Mouse (Mus musculus): ENCODE results near the gene Alkbh1. TPM values are rescaled to one million over a fixed set of nuclear protein-coding genes. Genes with fewer than 3 reads are reported as not detected.
"Not testable (repeated sequence)": the region's sequence is repeated elsewhere in the genome, so short reads cannot be mapped to it uniquely, and the experiment has no call there.

Gene Alkbh1
- 34.5 and 39.2 TPM in 2 replicates for polyA plus RNA-seq (2016; fragmentation: Nextera tagmentation; extraction: Ambion mirVana)

DNA sequence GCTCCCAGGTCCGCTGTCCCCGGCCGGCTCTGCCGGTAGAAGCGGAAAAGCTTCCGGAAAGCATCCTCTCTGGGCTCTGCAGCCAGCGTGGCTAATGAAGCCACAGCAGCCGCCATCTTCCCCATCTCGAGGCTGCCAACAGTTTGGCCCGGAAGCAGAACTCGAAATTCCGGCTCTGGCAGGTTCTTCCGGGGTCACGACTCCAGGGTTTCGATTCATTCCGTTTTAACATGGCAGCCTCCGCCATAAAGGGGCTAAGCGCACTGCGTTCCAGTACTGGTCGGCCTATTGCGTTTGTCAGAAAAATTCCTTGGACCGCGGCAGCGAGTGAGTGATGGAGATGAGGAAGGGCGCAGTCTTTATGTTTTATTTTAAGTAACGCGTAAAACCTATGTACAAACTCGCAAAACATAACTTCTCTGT, at the start of gene Alkbh1, which contains the start of gene Slirp:
Gene Alkbh1 (minus strand): TSS at position 318 of the 423 bp plus-strand sequence.
Gene Slirp (plus strand): TSS at position 197 of the 423 bp plus-strand sequence.
- Histone ChIP-seq H3K4me2 (peak within 1 kb of the TSS; percentile 76), H3K9me3 (replicated peaks) (no peaks in the 10 kb centered on the region), H3K4me3 (peak within 1 kb of the TSS; percentile 95), H3K36me3 (peaks cover 62% of the 10 kb centered on the region), H3K27me3 (replicated peaks) (no peaks in the 10 kb centered on the region), H3K4me1 (peaks cover 25% of the 10 kb centered on the region), H3K9ac (peak within 1 kb of the TSS; percentile 94), H3K27ac (peak within 1 kb of the TSS; percentile 82)
- under 1% methylated on average over 28 of the region's 28 CpGs for WGBS (ENCODE audit: insufficient replicate concordance)
- peak; percentile 86 for ATAC-seq

DNA sequence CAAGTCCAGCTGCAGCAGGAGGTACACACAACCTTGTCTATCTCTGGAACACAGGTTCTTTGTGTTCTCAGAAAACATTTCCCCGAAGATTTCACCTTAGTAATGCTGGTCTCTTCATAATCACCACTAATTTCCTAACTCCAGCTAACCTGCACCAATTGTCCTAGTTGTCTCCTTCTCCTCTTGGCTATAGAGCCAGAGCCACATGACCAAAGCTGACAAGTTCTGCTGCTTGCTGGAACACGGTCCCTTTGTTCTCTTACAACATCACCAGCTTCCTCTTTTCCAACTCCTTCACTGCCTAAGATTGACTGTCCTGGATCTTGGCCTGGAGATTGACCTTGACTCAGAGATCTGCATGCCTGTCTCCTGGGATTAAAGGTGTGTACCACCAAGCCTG, 44.9 kb upstream of the Alkbh1 start:
- not testable (repeated sequence) for H3K4me3 ChIP-seq; H3K27ac ChIP-seq; H3K4me2 ChIP-seq; H3K4me1 ChIP-seq; H3K36me3 ChIP-seq; H3K9ac ChIP-seq; ATAC-seq; H3K9me3 ChIP-seq (replicated peaks); H3K27me3 ChIP-seq (replicated peaks)
- WGBS (ENCODE audit: insufficient replicate concordance): 30% methylated on average over 2 of the region's 2 CpGs

DNA sequence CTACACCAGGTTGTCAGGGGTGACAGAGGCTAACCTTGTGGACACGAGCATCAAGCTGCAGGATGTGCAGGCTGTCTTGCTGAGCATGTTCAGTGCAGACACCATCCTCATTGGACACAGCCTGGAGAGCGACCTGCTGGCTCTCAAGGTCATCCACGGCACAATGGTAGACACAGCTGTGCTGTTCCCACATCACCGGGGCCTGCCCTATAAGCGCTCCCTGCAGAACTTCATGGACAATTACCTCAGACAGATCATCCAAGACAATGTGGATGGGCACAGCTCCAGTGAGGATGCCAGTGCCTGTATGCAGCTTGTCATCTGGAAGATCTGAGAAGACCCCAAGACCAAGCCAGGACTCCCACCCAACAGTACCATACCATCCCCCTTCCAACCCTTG, 38.7 kb upstream of the Alkbh1 start:
- not testable (repeated sequence) for H3K36me3 ChIP-seq; H3K9ac ChIP-seq; H3K27me3 ChIP-seq (replicated peaks); H3K4me2 ChIP-seq; H3K4me3 ChIP-seq; ATAC-seq; H3K9me3 ChIP-seq (replicated peaks); H3K4me1 ChIP-seq; H3K27ac ChIP-seq
- WGBS (ENCODE audit: insufficient replicate concordance): 69% methylated on average over 5 of the region's 5 CpGs

DNA sequence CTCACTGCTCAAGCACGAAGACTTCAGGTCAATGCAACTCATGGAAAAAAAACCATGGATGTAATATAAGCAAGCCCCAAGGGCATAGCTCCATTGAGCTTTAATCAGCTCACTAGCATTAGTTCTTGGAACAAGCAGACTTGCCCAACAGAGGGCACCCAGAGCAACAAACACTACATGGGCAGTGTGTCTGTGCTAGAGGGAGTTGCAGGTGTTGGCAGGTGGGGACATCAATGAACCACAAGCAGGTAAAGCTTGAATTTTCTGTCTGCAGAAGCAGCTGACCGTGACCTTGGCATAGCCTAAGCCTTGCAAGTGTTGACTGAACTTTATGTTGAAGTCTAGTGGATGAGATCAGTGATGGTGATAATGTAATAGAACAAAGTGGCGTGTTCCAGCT, 30.9 kb upstream of the Alkbh1 start:
- 57% methylated on average over 3 of the region's 3 CpGs for WGBS (ENCODE audit: insufficient replicate concordance)
- Histone ChIP-seq H3K9me3 (replicated peaks) (no peaks in the 10 kb centered on the region), H3K4me3 (no peak overlapping the region), H3K36me3 (peaks cover 4% of the 10 kb centered on the region), H3K4me1 (peaks cover 17% of the 10 kb centered on the region), H3K4me2 (no peak overlapping the region), H3K27ac (no peak overlapping the region), H3K9ac (no peak overlapping the region), H3K27me3 (replicated peaks) (no peaks in the 10 kb centered on the region; the same call in 1 of the 2 replicates)
- no peak for ATAC-seq

DNA sequence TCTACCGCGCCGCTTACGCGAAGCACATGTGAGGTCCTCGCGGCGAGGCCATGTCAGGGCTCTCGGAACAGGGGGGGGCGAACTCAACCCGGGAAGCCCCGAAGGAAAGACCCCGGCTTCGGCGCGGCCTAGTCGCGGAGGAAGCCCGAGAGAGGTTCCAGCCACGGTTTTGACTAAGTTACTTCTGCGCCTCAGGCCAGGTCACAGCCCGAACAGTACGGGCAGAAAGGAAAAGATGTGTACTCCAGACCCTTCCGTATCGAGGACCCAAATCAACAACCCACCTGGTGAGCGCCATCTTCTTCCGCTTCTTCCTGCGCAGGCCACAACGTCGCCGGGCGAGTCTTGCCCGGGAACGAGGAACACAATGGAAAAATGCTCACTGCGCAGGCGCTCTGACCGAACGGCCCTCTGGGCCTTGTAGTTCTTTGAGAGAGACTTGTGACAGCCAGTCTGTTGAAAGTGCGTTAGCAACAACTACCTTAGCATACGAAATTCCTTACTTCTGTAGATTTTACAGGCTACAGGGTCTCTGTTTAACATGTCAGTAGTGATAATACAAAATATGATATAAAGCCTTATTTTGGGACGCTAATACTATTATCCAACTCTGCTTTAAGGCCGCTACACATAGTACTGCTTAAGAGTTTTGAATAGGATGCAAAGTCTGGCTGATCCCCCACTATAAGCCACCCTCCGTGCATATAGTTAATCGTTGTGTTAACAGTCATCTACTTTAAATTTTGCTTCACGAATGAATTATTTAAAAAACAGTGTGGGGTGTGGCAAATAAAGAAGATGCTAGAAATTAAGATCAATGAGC, 28.4 kb upstream of the Alkbh1 start, which contains the start of gene Snw1:
Gene Snw1 (minus strand): TSS at position 311 of the 823 bp plus-strand sequence.
- H3K4me1 ChIP-seq: peaks cover 21% of the 10 kb centered on the region
- H3K27me3 ChIP-seq (replicated peaks): no peaks in the 10 kb centered on the region; the same call in 1 of the 2 replicates
- ATAC-seq: peak; percentile 94
- WGBS (ENCODE audit: insufficient replicate concordance): 2% methylated on average over 45 of the region's 45 CpGs
- H3K4me2 ChIP-seq: peak within 1 kb of the TSS; percentile 76
- peak within 1 kb of the TSS; percentile 96 for H3K9ac ChIP-seq
- peaks cover 26% of the 10 kb centered on the region for H3K36me3 ChIP-seq
- H3K4me3 ChIP-seq: peak within 1 kb of the TSS; percentile 92
- no peaks in the 10 kb centered on the region for H3K9me3 ChIP-seq (replicated peaks)
- H3K27ac ChIP-seq: peak within 1 kb of the TSS; percentile 86

DNA sequence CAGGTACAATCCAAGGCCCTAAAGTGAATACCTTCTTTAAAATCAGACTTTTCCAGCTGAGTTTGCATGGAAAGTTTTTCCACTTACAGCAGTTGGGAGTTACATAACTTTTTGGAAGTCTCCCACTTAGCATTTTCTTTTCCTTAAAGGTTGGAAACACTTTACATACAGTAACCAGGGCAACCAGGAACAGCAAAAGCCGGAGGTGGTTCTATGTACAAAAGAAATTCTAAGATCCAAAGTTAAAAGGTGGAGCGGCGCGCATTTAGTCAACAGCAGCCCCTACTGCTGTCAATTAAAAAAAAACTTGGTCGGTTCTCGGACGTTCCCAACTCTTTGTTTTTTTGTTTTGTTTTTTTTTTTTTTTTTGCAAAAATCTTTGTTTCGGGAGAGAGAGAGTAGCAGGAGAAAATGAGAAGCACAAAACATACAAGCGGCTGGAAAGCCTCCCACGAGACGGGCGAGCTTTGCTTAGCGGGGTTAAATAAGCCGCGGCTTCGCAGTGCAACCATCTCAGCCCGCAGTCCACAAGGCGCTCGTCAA, 27.7 kb upstream of the Alkbh1 start:
- peak overlapping the region; percentile 96 for H3K9ac ChIP-seq
- H3K4me3 ChIP-seq: peak overlapping the region; percentile 92
- under 1% methylated on average over 19 of the region's 19 CpGs for WGBS (ENCODE audit: insufficient replicate concordance)
- H3K27me3 ChIP-seq (replicated peaks): no peaks in the 10 kb centered on the region; the same call in 1 of the 2 replicates
- H3K9me3 ChIP-seq (replicated peaks): no peaks in the 10 kb centered on the region
- H3K36me3 ChIP-seq: peaks cover 33% of the 10 kb centered on the region
- no peak for ATAC-seq
- peak overlapping the region; percentile 76 for H3K4me2 ChIP-seq
- peak overlapping the region; percentile 86 for H3K27ac ChIP-seq
- peaks cover 21% of the 10 kb centered on the region for H3K4me1 ChIP-seq

DNA sequence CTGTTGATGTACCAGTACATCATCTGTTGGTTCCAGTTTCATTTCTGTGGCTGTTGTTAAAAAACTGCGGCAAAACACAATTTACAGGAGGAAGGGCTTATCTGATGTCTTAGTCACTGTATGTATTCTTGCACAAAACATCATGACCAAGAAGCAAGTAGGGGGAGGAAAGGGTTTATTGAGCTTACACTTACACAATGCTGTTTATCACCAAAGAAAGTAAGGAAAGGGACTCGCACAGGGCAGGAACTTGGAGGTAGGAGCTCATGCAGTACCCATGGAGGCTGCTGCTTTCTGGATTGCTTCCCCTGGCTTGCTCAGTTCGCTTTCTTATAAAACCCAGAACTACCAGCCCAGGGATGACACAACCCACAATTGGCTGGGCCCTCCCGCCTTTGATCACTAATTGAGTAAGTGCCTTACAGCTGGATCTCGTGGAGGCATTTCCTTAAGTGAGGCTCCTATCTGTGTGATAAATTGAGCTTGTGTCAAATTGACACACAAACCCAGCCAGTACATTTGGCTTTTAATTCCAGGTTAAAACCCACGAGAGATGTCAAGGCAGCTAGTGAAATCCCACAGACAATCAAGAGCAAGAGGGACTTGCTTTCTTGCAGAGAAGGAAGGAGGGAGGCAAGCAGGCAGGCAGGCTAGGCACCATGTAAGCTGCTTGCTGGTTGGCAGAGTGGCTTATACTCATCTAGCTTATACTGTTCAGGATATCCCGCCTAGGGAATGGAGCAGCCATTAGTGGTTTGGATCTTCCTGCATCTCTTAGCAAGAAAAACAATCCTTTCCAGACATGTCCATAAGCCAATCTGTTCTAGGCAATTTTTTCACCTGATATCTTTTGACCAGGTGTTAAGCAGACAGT, 26.7 kb upstream of the Alkbh1 start:
- Histone ChIP-seq H3K27ac (peak overlapping the region; percentile 59), H3K36me3 (peaks cover 40% of the 10 kb centered on the region), H3K9ac (peak overlapping the region; percentile 96), H3K4me2 (peak overlapping the region; percentile 76), H3K27me3 (replicated peaks) (no peaks in the 10 kb centered on the region; the same call in 1 of the 2 replicates), H3K4me1 (peaks cover 22% of the 10 kb centered on the region), H3K9me3 (replicated peaks) (no peaks in the 10 kb centered on the region), H3K4me3 (peak overlapping the region; percentile 92)
- no peak for ATAC-seq
- WGBS (ENCODE audit: insufficient replicate concordance): 45% methylated on average over 7 of the region's 7 CpGs

DNA sequence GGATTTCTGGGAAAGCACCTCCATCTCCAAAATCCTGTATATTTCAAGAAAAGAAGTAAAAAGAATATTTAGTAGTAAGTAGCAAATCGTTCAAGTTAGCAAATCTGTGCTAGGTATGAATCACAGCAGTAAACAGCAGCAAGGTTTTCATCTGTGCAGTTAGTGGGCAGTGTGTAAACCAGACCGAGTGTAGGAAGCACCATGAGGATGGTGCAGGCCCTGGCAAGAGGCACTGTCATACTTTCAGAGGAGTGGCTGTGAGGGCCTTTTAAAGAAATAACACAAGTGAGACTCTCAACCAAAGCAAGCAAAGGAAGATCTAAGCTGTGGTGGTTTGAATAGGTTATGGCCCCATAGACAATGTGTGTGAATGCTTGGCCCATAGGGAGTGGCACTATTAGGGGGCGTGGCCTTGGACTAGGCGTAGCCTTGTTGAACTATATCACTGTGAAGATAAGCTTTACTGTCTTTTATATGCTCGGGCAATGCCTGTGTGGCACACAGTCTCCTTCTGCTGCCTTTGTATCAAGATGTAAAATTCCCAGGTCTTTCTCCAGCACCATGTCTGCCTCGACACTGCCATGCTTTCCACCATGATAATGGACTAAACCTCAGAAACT, 21.0 kb upstream of the Alkbh1 start:
- Histone ChIP-seq H3K27me3 (replicated peaks) (no peaks in the 10 kb centered on the region), H3K9me3 (replicated peaks) (no peaks in the 10 kb centered on the region), H3K36me3 (peaks cover 91% of the 10 kb centered on the region), H3K4me1 (peaks cover 17% of the 10 kb centered on the region), H3K4me2 (no peak overlapping the region), H3K27ac (no peak overlapping the region), H3K4me3 (no peak overlapping the region), H3K9ac (no peak overlapping the region)
- WGBS (ENCODE audit: insufficient replicate concordance): 53% methylated on average over 6 of the region's 6 CpGs
- ATAC-seq: peak; percentile 88

DNA sequence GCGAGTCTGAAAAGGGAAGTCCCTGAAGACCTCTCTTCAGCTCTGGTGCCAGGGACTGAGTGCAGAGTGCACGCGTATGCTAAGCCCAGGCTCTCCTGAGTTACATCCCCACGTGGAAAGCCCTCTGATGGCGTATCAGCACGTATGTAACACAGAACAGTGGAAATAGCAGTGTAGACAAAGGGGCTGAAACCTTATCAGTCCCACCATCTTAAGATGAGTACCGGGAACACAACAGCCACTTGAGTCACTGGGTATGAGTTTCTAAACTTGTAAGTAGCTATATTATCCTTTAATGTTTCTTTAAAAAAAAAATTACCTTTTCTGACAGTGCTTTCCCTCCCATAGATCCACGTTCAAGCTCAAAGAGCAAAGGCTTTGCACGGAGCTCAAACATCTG, 5.6 kb upstream of the Alkbh1 start:
- Histone ChIP-seq H3K4me1 (peaks cover 8% of the 10 kb centered on the region), H3K27me3 (replicated peaks) (no peaks in the 10 kb centered on the region), H3K9ac (no peak overlapping the region), H3K36me3 (peaks cover 85% of the 10 kb centered on the region), H3K9me3 (replicated peaks) (no peaks in the 10 kb centered on the region), H3K4me2 (no peak overlapping the region), H3K4me3 (no peak overlapping the region), H3K27ac (no peak overlapping the region)
- ATAC-seq: no peak
- 81% methylated on average over 9 of the region's 9 CpGs for WGBS (ENCODE audit: insufficient replicate concordance)

DNA sequence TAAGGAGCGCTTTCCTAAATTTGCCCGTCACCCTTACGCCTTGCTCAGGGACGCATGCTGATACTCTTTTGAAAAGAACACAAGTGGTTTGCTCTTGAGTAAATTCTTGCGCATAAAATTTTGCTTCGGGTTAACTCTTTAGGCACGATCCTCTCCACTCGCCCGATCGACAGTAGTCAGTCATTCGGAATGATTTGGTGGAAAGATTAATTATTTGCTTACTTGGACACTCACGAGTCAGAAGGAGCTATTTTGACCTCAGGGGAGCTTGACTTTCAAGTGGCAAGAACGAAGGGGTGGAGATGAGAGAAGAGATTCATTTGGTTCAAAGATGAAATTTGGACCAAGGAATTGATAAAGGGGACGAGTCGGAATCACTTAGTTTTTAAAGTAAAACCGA, 394 bp upstream of the Alkbh1 start:
- no peaks in the 10 kb centered on the region for H3K9me3 ChIP-seq (replicated peaks)
- H3K27ac ChIP-seq: peak overlapping the region; percentile 82; the same call in 1 of the 2 replicates
- H3K36me3 ChIP-seq: peaks cover 62% of the 10 kb centered on the region
- H3K4me1 ChIP-seq: peaks cover 25% of the 10 kb centered on the region
- peak overlapping the region; percentile 94 for H3K9ac ChIP-seq
- peak overlapping the region; percentile 76 for H3K4me2 ChIP-seq
- peak; percentile 12; the same call in 1 of the 2 replicates for ATAC-seq
- no peaks in the 10 kb centered on the region for H3K27me3 ChIP-seq (replicated peaks)
- under 1% methylated on average over 16 of the region's 16 CpGs for WGBS (ENCODE audit: insufficient replicate concordance)
- H3K4me3 ChIP-seq: peak overlapping the region; percentile 95

DNA sequence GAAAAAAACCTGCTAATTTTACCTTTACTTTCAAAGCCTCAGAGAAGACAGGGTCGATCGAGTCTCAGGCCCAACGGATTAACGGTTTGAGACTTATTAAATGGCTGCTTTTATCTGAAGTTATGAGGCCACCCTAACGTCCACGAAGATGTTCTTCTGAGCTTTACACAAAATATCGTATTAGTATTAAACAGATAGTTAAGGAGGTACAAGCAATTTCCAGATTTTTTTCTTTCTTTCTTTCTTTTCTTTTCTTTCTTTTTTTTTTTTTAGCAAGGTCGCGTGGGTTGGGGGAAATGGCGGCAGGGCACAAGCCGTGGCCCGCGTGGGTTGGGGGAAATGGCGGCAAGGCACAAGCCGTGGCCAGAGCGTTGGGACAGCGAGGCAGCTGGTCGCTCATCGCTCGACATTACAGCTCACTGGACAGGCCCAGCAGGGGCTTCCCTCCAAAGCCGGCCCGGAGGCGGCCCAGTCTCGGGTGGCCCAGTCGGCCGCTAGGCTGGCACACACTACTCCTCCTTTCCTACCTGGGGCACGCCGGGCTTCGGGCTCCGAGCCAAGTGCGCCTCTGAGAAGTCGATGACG, 610 bp downstream of the Alkbh1 start:
- peak overlapping the region; percentile 95 for H3K4me3 ChIP-seq
- no peaks in the 10 kb centered on the region for H3K9me3 ChIP-seq (replicated peaks)
- peak overlapping the region; percentile 76 for H3K4me2 ChIP-seq
- ATAC-seq: peak; percentile 72
- H3K36me3 ChIP-seq: peaks cover 62% of the 10 kb centered on the region
- H3K4me1 ChIP-seq: peaks cover 25% of the 10 kb centered on the region
- under 1% methylated on average over 33 of the region's 33 CpGs for WGBS (ENCODE audit: insufficient replicate concordance)
- H3K9ac ChIP-seq: peak overlapping the region; percentile 94
- H3K27ac ChIP-seq: peak overlapping the region; percentile 82
- H3K27me3 ChIP-seq (replicated peaks): no peaks in the 10 kb centered on the region

Measured in liver, embryonic 12.5 days (tissue).